Mouse (Mus musculus): ENCODE results near the gene Myo9a. TPM values are rescaled to one million over a fixed set of nuclear protein-coding genes. Genes with fewer than 3 reads are reported as not detected.

Gene Myo9a
- polyA plus RNA-seq (2014; fragmentation: Illumina TruSeq; extraction: RNeasy Lipid Tissue Mini Kit (QIAGEN cat#74804); ENCODE audit: low read depth, low replicate concordance) = 6.6 TPM

DNA sequence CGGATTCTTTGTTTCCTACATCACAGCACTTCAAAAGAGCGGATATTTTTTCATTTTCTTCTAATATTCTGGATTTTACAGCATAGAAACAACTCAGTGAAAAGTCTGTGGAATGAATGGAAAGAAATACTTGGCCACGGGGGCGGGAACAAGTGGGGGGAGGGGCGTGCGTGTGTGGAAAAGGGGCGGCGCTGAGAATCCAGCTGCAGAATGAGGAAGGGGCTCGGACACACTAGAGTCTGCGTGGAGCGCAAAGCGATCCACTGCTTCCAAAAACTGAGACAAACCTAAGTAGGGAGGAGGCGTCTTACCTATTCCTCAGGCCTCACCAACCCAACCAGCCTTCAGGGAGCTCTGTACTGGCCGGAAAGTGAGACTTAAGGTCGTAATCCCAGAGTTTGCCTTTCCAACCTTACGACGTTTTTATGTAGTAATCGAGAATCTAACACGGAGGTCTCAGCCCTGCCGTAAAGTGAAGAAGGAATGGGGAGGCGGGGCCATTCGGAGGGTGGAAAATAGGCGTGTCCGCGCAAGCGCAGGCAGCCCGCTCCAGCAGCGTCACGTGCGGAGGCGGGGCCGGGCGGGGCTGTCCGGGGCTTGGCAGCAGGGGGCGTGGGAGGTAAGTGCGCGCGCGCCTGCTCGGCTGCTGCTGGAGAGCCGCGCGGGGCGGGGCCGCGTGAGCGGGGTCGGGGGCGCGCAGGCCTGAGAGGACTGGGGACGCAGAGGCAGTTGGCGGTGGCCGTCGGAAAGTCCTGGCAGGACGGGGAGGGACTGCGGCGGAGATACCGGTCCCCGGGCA lies at the start of gene Myo9a, which contains the start of gene Senp8:
Gene Myo9a, plus strand, starts transcription at position 630 of the 799 bp plus-strand sequence.
Gene Senp8, minus strand, starts transcription at position 444 of the 799 bp plus-strand sequence.

DNA sequence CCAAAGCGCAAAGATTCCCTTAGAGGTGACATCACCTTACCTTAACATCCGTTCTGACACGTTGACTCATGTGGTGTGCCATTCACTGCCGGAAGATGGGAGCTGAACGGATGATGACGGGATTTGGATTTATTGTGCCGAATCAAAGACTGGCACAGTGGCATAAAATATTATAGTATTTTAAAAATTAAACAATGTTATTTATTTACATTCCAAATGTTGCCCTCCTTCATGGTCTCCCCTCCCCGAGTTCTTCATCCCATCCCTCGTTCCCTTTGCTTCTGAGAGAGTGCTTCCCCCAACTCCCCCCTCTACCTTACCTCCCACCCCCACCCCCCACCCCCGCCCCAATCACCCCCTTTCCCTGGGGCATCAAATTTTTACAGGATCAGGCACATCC lies 209.9 kb downstream of the Myo9a start, which contains the start of gene Nr2e3:
Gene Nr2e3, minus strand, starts transcription at position 101 of the 400 bp plus-strand sequence.

Other genes with a start within 250 kb of the Myo9a start
- 74.1 TPM for gene Hexa, start 211.4 kb upstream of the Myo9a start, polyA plus RNA-seq (2014; fragmentation: Illumina TruSeq; extraction: RNeasy Lipid Tissue Mini Kit (QIAGEN cat#74804); ENCODE audit: low read depth, low replicate concordance)
- gene Tmem202, start 211.0 kb upstream of the Myo9a start, polyA plus RNA-seq (2014; fragmentation: Illumina TruSeq; extraction: RNeasy Lipid Tissue Mini Kit (QIAGEN cat#74804); ENCODE audit: low read depth, low replicate concordance) = 0.84 TPM
- gene Celf6, start 173.0 kb upstream of the Myo9a start, polyA plus RNA-seq (2014; fragmentation: Illumina TruSeq; extraction: RNeasy Lipid Tissue Mini Kit (QIAGEN cat#74804); ENCODE audit: low read depth, low replicate concordance) = 0.65 TPM
- gene Parp6, start 133.6 kb upstream of the Myo9a start, polyA plus RNA-seq (2014; fragmentation: Illumina TruSeq; extraction: RNeasy Lipid Tissue Mini Kit (QIAGEN cat#74804); ENCODE audit: low read depth, low replicate concordance) = 20.2 TPM
- gene Pkm, start 94.5 kb upstream of the Myo9a start, polyA plus RNA-seq (2014; fragmentation: Illumina TruSeq; extraction: RNeasy Lipid Tissue Mini Kit (QIAGEN cat#74804); ENCODE audit: low read depth, low replicate concordance) = 1,037 TPM
- not detected for gene Gramd2, start 70.8 kb upstream of the Myo9a start, polyA plus RNA-seq (2014; fragmentation: Illumina TruSeq; extraction: RNeasy Lipid Tissue Mini Kit (QIAGEN cat#74804); ENCODE audit: low read depth, low replicate concordance)
- 8.3 TPM for gene Senp8, start 186 bp upstream of the Myo9a start, polyA plus RNA-seq (2014; fragmentation: Illumina TruSeq; extraction: RNeasy Lipid Tissue Mini Kit (QIAGEN cat#74804); ENCODE audit: low read depth, low replicate concordance)
- not detected for gene Nr2e3, start 209.8 kb downstream of the Myo9a start, polyA plus RNA-seq (2014; fragmentation: Illumina TruSeq; extraction: RNeasy Lipid Tissue Mini Kit (QIAGEN cat#74804); ENCODE audit: low read depth, low replicate concordance)

Measured in heart, adult 10 weeks (tissue).